Mouse (Mus musculus): ENCODE data around the gene Mxi1. TPM values are rescaled to one million over a fixed set of nuclear protein-coding genes. Genes with fewer than 3 reads are reported as not detected.

The Mxi1 gene
- polyA plus RNA-seq, 1 experiment = 17.5 TPM

DNA sequence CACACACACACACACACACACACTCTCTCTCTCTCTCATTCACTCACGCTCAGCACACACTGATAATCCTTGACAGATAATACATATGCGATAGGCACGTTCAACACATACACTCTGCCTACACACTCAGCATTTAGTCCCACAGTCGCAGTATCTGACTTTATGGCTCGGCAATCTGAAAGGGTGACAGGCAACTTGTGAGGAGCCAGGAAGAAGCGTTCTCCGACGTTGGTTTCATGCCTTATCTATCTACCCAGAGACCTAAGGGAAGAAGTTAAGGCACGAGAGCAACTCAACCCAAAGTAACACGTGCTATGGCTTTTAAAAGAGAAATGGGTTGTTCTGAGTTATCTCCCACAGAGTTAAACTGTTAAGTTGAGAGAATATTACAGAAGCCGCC lies 104.3 kb downstream of the Mxi1 start:
- H3K4me3 ChIP-seq (ENCODE audit: insufficient read depth, low read length) = no peak overlapping the region
- peaks cover 20% of the 10 kb centered on the region for H3K4me1 ChIP-seq (ENCODE audit: control insufficient read depth, insufficient read depth, low read length)
- H3K27ac ChIP-seq (ENCODE audit: insufficient read depth, low read length) = peak overlapping the region; percentile 63
- no peak for TF ChIP-seq CTCF (IDR thresholded peaks at IDR 0.05; ENCODE audit: borderline replicate concordance, insufficient read depth, low read length)

DNA sequence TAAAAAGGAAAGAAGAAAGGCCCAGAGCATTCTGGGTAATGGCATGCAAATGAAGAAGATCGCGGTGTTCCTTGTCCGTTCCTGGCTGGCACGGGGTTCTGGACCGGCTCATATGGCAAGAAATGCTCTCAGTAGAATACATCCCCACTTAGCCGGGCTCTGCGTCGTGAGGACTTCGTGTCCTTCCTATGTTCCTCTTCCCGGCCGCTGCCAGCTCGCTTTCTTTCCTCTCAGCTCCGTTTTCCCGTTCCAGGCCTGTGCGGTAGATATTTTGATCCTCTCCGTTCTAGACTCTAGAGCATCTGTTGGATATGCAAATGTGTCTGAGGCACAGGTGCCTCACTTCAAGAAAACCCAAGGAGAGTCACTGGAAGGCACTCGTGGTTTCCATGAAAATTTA lies 104.9 kb downstream of the Mxi1 start:
- Histone ChIP-seq H3K4me3 (ENCODE audit: insufficient read depth, low read length) (no peak overlapping the region), H3K27ac (ENCODE audit: insufficient read depth, low read length) (no peak overlapping the region), H3K4me1 (ENCODE audit: control insufficient read depth, insufficient read depth, low read length) (peaks cover 19% of the 10 kb centered on the region)
- TF ChIP-seq POLR2A (IDR thresholded peaks at IDR 0.05; ENCODE audit: low read depth, low read length) = no peak
- no peak for TF ChIP-seq CTCF (IDR thresholded peaks at IDR 0.05; ENCODE audit: borderline replicate concordance, insufficient read depth, low read length)

DNA sequence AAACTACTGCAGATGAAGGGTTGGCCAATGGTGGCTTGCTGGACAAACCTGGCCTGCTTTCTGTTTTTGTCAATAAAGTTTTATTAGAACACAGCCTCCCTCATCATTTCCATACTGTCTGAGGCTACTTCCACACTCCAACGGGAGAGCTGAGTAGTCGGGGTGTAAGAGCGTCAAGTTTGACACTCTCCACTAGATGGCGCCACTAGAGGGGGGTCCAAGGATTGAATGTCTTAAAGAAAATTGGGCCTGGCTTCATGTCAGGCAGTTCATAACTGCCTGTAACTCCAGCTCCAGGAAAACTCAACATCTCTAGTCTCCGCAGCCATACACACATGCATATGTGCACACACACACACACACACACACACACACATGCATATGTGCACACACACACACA lies 109.5 kb downstream of the Mxi1 start:
- no peak overlapping the region for H3K4me3 ChIP-seq (ENCODE audit: insufficient read depth, low read length)
- H3K27ac ChIP-seq (ENCODE audit: insufficient read depth, low read length) = no peak overlapping the region
- TF ChIP-seq POLR2A (IDR thresholded peaks at IDR 0.05; ENCODE audit: low read depth, low read length) = no peak
- no peak for TF ChIP-seq CTCF (IDR thresholded peaks at IDR 0.05; ENCODE audit: borderline replicate concordance, insufficient read depth, low read length)
- H3K4me1 ChIP-seq (ENCODE audit: control insufficient read depth, insufficient read depth, low read length) = peaks cover 3% of the 10 kb centered on the region; the same call in 1 of the 2 replicates

- peak overlapping the region; percentile 62 for H3K27ac ChIP-seq (ENCODE audit: insufficient read depth, low read length)
- peak; percentile 57 for TF ChIP-seq POLR2A (IDR thresholded peaks at IDR 0.05; ENCODE audit: low read depth, low read length)
- no peak for TF ChIP-seq CTCF (IDR thresholded peaks at IDR 0.05; ENCODE audit: borderline replicate concordance, insufficient read depth, low read length)
- peaks cover 3% of the 10 kb centered on the region; the same call in 1 of the 2 replicates for H3K4me1 ChIP-seq (ENCODE audit: control insufficient read depth, insufficient read depth, low read length)
- peak overlapping the region; percentile 7; the same call in 1 of the 2 replicates for H3K4me3 ChIP-seq (ENCODE audit: insufficient read depth, low read length)
Measured at GRCm38 (mm10) chr19:53420924-53421582, 110.7 kb downstream of the Mxi1 start.

DNA sequence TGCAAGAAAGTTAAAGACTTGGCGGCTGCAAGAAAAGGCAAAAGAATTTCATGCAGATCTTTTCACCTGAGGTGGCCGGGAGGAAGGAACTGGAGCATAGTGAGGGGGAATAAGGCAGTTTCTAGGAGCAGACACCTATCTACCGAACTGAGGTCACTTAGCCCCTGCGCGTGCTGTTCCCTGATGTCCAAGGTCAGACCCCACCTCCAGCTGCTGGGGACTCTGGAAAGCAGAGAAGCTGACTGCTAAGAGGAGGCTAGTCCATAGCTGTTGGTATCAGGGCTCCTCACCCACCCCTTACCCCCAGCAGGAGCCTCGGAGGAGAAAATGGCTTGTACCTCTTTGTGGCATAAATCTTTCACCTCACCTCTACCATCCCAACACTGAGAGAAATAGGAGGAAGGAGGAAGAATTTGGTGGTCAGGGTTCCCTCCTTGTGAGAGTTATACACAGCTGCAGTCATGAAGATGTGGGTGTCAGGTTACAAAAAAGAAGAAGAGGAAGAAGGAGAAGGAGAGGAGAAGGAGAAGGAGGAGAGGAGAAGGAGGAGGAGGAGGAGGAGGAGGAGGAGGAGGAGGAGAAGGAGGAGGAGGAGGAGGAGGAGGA lies 111.4 kb downstream of the Mxi1 start:
- H3K4me3 ChIP-seq (ENCODE audit: insufficient read depth, low read length) = peak overlapping the region; percentile 33
- TF ChIP-seq CTCF (IDR thresholded peaks at IDR 0.05; ENCODE audit: borderline replicate concordance, insufficient read depth, low read length) (no peak), POLR2A (IDR thresholded peaks at IDR 0.05; ENCODE audit: low read depth, low read length) (no peak; the same call in 1 of the 2 replicates)
- H3K27ac ChIP-seq (ENCODE audit: insufficient read depth, low read length) = peak overlapping the region; percentile 62
- peaks cover 3% of the 10 kb centered on the region; the same call in 1 of the 2 replicates for H3K4me1 ChIP-seq (ENCODE audit: control insufficient read depth, insufficient read depth, low read length)

GRCm38 (mm10) chr19:53422358-53423308 lies 112.3 kb downstream of the Mxi1 start:
- Histone ChIP-seq H3K4me1 (ENCODE audit: control insufficient read depth, insufficient read depth, low read length) (peaks cover 3% of the 10 kb centered on the region; the same call in 1 of the 2 replicates), H3K27ac (ENCODE audit: insufficient read depth, low read length) (no peak overlapping the region)
- no peak for TF ChIP-seq POLR2A (IDR thresholded peaks at IDR 0.05; ENCODE audit: low read depth, low read length)
- TF ChIP-seq CTCF (IDR thresholded peaks at IDR 0.05; ENCODE audit: borderline replicate concordance, insufficient read depth, low read length) = peak; percentile 22; the same call in 1 of the 2 replicates

GRCm38 (mm10) chr19:53423341-53423753 lies 113.0 kb downstream of the Mxi1 start:
- peaks cover 3% of the 10 kb centered on the region; the same call in 1 of the 2 replicates for H3K4me1 ChIP-seq (ENCODE audit: control insufficient read depth, insufficient read depth, low read length)
- no peak overlapping the region for H3K4me3 ChIP-seq (ENCODE audit: insufficient read depth, low read length)
- no peak for TF ChIP-seq POLR2A (IDR thresholded peaks at IDR 0.05; ENCODE audit: low read depth, low read length)
- TF ChIP-seq CTCF (IDR thresholded peaks at IDR 0.05; ENCODE audit: borderline replicate concordance, insufficient read depth, low read length) = no peak
- no peak overlapping the region for H3K27ac ChIP-seq (ENCODE audit: insufficient read depth, low read length)

More at GRCm38 (mm10) chr19:53422358-53423308, 112.3 kb downstream of the Mxi1 start:
- no peak overlapping the region for H3K4me3 ChIP-seq (ENCODE audit: insufficient read depth, low read length)

DNA sequence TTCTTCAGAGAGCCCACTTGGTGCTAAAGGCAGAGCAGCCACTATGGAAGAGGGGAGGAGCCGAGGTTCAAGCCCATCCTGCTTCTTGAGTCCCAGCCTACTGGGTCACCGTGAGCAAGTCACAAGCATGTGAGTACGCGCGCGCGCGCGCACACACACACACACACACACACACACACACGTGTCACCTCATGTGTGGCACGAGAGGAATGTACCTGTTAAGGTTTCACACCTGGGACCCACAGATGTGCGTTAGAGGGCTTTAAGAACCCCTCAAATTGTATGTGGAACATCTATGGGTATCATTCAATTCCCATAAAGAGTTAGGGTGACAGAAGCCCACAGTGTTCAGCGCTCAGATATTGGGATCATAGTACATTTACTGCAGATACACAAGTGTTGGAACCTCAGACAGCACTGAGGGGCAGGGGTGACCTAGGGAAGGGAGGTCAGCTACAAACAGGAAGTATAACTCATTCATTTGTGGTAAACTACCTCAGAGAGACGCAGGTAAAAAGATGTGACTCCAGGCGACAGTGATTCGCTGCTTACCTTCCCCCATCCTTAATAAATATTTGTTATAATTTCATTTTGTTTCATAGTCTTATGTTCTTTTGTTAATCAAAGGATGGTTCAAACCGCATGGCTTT lies 113.6 kb downstream of the Mxi1 start:
- Histone ChIP-seq H3K27ac (ENCODE audit: insufficient read depth, low read length) (no peak overlapping the region), H3K4me1 (ENCODE audit: control insufficient read depth, insufficient read depth, low read length) (peaks cover 3% of the 10 kb centered on the region; the same call in 1 of the 2 replicates), H3K4me3 (ENCODE audit: insufficient read depth, low read length) (no peak overlapping the region)
- TF ChIP-seq CTCF (IDR thresholded peaks at IDR 0.05; ENCODE audit: borderline replicate concordance, insufficient read depth, low read length) (no peak), POLR2A (IDR thresholded peaks at IDR 0.05; ENCODE audit: low read depth, low read length) (no peak)

GRCm38 (mm10) chr19:53424629-53425028 lies 114.3 kb downstream of the Mxi1 start:
- no peak for TF ChIP-seq POLR2A (IDR thresholded peaks at IDR 0.05; ENCODE audit: low read depth, low read length)
- no peak overlapping the region for H3K4me3 ChIP-seq (ENCODE audit: insufficient read depth, low read length)
- peaks cover 3% of the 10 kb centered on the region; the same call in 1 of the 2 replicates for H3K4me1 ChIP-seq (ENCODE audit: control insufficient read depth, insufficient read depth, low read length)
- no peak overlapping the region for H3K27ac ChIP-seq (ENCODE audit: insufficient read depth, low read length)

Other genes with a start within 250 kb of the Mxi1 start
- gene Add3, start 170.1 kb upstream of the Mxi1 start, polyA plus RNA-seq (2011; ENCODE audit: insufficient read length, low read depth, missing spikeins) = 15.7 and 19.4 TPM in 2 replicates
- gene Gm10197, start 61.2 kb downstream of the Mxi1 start, polyA plus RNA-seq (2011; ENCODE audit: insufficient read length, low read depth, missing spikeins) = not detected in 2 replicates
- 55.0 and 61.7 TPM in 2 replicates for gene Smndc1, start 80.1 kb downstream of the Mxi1 start, polyA plus RNA-seq (2011; ENCODE audit: insufficient read length, low read depth, missing spikeins)
- gene Dusp5, start 218.6 kb downstream of the Mxi1 start, polyA plus RNA-seq (2011; ENCODE audit: insufficient read length, low read depth, missing spikeins) = 19.5 and 40.5 TPM in 2 replicates